Mouse (Mus musculus) gastrocnemius, postnatal 36 days (tissue): ENCODE measurements around the gene Sult1e1. TPM values are rescaled to one million over a fixed set of nuclear protein-coding genes. Genes with fewer than 3 reads are reported as not detected.

Experiments
- DNase-seq, 2 experiments: peaks; one replicate each; pipeline ENCODE4 v3.0.0; 2022
- intact Hi-C: fragments of 180-260 bp; cut with DNase I; formaldehyde crosslinking; loops from one replicate; pipeline ENCODE4 v1.15.1; 2025
- long read RNA-seq, 2 experiments: library from polyadenylated mRNA; stranded (forward); transcript quantifications; one replicate each; pipeline ENCODE4 v2.0.0; 2021
- total RNA-seq, 2 experiments: library from RNA; stranded (reverse); gene quantifications; 2 replicates each; pipeline ENCODE4 v1.2.3; 2021

Sult1e1 gene
- not detected for total RNA-seq
- long read RNA-seq, experiment 1, partial matches to known transcripts: 0 of 1 reads
- long read RNA-seq, experiment 1, other reads (novel, unspliced or antisense): 0 of 1 reads
- long read RNA-seq, experiment 2: 0 reads

DNA sequence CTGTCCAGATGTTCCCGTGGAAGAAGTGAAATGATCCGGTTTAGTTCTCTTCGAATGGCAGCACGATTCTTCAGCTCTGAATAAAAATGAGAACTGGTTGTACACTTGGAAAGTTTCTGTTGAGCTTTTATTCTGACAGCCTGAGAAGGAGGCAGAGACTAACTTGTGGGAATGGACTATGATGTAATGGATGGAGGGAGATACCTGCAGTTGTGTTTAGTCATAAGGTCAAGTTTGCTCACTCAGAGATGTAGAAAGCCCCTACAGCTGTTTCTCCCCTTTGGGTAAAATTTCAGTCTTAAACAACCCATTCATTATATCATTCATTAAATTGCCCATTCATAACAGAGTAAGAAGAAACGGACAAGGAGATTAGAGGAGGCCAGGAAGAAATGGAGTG lies at the start of gene Sult1e1:
Sult1e1 (minus strand) TSS at position 101 of the 400 bp plus-strand sequence.
- DNase-seq: no peak
- intact Hi-C loops: no loop called here

GRCm38 (mm10) chr5:87622681-87623080 lies 31.3 kb upstream of the Sult1e1 start:
- no peak for DNase-seq
- intact Hi-C loops: no loop called here

DNA sequence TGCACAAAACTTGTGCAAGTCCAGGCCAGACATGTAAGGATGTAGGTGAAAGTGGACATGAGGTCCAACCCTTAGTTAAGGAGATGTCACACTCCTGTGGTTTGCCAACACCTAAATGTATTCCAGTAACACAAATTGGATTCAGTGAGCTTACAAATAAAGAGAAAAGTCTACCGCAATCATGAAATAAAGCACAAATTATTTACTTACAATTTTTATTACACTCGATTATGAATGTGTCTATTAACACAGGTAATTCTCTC lies 23.7 kb upstream of the Sult1e1 start:
- no peak for DNase-seq
- intact Hi-C loops: no loop called here

DNA sequence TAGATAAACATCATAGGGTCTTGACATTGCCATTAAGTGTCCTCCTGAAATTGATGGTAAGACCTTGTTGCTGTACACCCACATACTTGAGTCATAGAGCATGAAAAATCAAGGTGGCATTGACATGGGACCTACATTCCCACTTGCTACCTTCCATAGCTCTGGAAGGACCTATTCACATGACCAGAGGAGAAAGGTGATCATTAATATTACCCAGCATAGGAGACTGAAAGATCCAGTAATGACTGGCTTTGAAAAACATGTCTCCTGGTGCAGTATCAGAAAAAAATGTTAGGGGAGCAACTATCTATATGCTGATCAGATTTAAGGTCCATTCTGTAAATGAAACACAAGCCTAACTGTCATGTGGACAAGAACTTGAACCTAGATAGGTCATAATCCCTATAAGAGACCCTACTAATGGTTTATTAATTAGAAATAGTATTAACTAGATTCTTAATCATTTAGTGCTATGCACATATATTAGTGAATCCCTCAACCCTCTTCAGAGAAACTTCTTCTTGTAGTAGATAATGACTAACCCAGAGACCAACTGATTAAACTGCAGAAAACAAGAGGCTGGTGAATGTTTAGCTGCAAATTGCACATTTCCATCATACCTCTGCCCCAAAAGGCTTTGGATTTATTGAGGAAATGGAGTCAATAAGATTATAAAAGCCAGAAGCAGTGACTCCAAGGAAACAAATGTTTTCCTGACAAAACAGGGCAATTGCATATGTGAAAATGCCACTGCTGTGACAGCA lies 23.2 kb upstream of the Sult1e1 start:
- intact Hi-C loops: no loop called here
- no peak for DNase-seq

GRCm38 (mm10) chr5:87601018-87601417 lies 9.6 kb upstream of the Sult1e1 start:
- no peak for DNase-seq
- intact Hi-C loops: no loop called here

DNA sequence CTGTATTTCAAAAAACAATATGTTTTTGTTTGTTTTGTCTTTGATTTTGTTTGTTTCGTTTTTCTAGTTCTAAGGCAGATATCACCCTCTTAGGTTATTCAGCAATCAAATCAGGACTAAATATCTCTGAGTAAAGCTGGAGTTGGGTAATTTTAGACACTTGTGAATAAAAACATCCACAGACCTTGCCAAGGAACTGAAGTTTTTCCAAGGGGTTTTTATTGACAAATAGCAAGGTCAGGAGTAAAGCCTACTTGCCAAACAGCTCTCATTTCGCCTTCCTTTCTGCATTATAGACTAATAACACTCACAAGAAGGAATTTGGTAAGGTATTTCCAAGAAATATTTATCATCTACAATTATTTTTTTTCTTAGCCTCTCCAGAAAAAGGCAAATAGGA lies 6.5 kb upstream of the Sult1e1 start:
- intact Hi-C loops: no loop called here
- DNase-seq: no peak

- intact Hi-C loops: no loop called here
- DNase-seq: no peak
These were observed 1.5 kb downstream of the Sult1e1 start for GRCm38 (mm10) chr5:87589916-87590315.

- intact Hi-C loops: no loop called here
- DNase-seq: no peak
These were observed 11.0 kb downstream of the Sult1e1 start for GRCm38 (mm10) chr5:87580389-87580788.

DNA sequence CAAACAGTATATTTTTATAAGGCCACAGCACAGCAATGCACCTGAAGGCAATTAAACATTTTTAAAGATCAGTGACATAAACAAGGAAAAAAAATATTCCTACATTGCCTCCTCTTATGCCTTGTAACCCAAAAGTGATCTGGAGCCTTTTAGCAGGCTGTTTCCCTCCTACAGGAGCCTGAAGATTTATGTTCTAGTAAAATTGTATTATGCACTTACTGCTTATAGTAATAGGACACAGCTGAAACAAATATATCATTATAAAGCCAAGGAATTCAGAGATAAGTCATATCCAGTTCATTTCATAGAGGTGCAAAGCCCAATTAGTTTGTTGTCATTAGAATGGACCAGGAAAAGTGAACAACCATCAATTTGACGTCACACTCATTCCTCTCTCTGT lies 17.2 kb downstream of the Sult1e1 start:
- intact Hi-C loops: no loop called here
- DNase-seq: no peak

DNA sequence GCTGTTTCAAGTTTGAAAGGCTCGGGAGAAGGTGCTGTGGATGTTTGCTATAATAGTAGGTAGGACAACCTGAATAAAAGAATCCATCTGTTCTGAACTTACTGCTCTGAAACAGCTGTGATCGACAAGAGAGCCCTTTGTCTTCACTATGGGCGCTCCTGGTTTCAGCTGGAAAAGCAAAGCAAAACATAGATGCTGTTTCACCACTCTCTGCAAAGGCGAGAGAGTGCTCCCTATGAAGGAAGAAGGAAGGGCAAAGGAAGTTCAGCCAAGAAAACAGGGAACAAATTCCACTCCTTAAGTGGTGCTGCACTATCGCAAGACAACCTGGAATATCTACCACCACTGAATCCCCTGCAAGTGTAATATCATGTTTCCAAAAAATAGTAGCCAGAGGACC lies 17.9 kb downstream of the Sult1e1 start:
- no peak for DNase-seq

DNA sequence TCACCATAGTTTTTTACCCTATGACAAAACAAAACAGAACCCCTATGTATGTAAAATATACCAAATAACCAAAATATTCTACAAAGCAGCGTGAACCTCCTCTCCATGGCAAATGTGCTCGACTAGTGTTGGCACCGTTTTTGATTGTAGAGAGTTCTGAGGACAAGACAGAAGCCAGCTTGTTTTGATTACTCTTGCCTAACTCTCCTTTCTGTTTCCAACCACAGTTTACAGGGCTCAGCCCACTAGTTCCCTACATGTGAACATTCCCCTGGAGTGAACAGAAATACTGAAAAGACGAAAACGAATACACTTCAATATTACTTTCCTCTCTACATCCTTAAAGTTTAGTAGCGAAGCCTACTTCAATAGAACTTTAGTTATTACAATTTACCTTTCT lies 18.6 kb downstream of the Sult1e1 start:
- no peak for DNase-seq
- intact Hi-C loops: no loop called here

More for the DNA sequence above, 17.9 kb downstream of the Sult1e1 start:
- intact Hi-C loops: no loop called here

DNA sequence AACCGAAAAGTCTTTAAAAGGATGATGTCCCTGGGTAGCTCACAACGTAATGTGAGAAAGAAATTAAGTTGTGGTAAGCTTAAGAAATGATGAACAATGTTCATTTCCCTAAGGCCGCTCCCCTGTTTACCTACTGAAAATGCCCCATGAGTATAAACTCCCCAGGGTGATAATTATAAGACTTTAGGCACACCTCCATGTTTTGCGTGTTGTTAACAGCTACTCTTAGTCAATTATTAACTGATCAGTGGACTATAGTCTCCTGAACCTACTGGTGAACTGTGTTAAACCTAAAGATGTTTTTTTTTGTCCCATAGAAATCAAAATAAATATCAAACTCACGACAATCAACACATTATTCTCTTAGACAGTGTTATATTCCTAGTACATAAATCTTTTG lies 22.5 kb downstream of the Sult1e1 start, which contains the start of gene Sult1d1:
Sult1d1 (minus strand) TSS at position 183 of the 400 bp plus-strand sequence.
- no peak for DNase-seq
- intact Hi-C loops: no loop called here

- intact Hi-C loops: no loop called here
- no peak for DNase-seq
These were observed 24.1 kb downstream of the Sult1e1 start for GRCm38 (mm10) chr5:87567306-87567705.

DNA sequence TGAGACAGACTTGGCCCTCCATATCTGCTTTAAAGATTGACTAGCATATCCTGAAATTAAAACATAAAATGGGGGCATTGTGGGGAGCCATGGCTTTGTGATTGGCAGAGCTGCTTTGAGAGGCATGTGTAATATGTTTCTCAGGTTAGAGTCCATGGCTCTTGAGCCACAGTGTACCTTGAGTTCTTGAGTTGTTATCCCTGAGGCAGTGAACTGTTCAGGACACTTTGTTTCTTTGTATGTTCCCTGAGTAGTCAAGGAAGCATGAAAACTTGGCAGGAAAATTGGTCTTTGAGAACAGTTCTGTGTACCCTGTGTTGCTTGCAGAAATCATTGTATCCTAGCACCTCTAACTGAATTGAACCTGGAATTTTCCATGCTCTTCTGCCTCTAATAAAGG lies 28.4 kb downstream of the Sult1e1 start:
- intact Hi-C loops: no loop called here
- DNase-seq: no peak

- no peak for DNase-seq
- intact Hi-C loops: no loop called here
These were observed 28.9 kb downstream of the Sult1e1 start for GRCm38 (mm10) chr5:87562526-87562925.

DNA sequence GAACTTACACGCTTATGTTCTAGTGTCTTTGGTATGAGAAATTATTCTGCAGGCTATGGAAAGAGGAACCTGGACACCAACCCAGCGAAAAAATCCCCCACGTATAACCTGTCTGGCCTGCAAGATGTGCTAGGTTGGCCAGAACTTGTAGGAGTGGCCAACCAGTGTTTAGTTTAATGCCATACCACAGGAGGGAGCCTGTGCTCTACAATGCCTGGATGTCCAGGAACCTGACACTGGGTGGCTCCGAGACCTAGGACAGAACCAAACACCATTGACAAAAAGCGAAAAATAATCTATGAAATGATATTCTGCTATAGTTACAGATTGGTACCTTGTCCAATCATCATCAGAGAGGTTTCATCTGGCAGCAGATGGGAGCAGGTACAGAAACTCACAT lies 31.2 kb downstream of the Sult1e1 start:
- DNase-seq: no peak
- intact Hi-C loops: no loop called here

GRCm38 (mm10) chr5:87550935-87551334 lies 40.5 kb downstream of the Sult1e1 start:
- DNase-seq: no peak
- intact Hi-C loops: no loop called here

GRCm38 (mm10) chr5:87538111-87538510 lies 53.3 kb downstream of the Sult1e1 start, which contains the start of gene Sult1b1:
Gene Sult1b1 (minus strand): TSS chr5:87538195.
- intact Hi-C loops: no loop called here
- DNase-seq: no peak

- DNase-seq: no peak
- intact Hi-C loops: no loop called here
These were observed 55.3 kb downstream of the Sult1e1 start for GRCm38 (mm10) chr5:87535994-87536644.

- no peak for DNase-seq
- intact Hi-C loops: no loop called here
These were observed 59.1 kb downstream of the Sult1e1 start for GRCm38 (mm10) chr5:87532288-87532687.
